Mouse (Mus musculus) urinary bladder, adult 18-20 months (tissue): ENCODE data around the gene Ropn1.
"Not testable (repeated sequence)": the region's sequence is repeated elsewhere in the genome, so short reads cannot be mapped to it uniquely, and the experiment has no call there.

ENCODE experiments used
- DNase-seq, 2 experiments: peaks; one replicate each; pipeline ENCODE4 v3.0.0; 2022; ENCODE audit warnings: low spot score in 2 of 2, mixed read lengths in 2 of 2

Ropn1 gene

GRCm38 (mm10) chr16:34690334-34691144, 40.8 kb downstream of the Ropn1 start, which contains the start of gene Ccdc14:
Gene Ccdc14 (plus strand): TSS chr16:34690616.
- peak; percentile 74 to 85 for DNase-seq

- no peak for DNase-seq
Observed at GRCm38 (mm10) chr16:34691156-34691555, 41.4 kb downstream of the Ropn1 start.

- DNase-seq = no peak
Observed at GRCm38 (mm10) chr16:34694477-34694876, 44.8 kb downstream of the Ropn1 start.

GRCm38 (mm10) chr16:34698721-34699120, 49.0 kb downstream of the Ropn1 start:
- not testable (repeated sequence) for DNase-seq

GRCm38 (mm10) chr16:34700165-34700827, 50.6 kb downstream of the Ropn1 start:
- peak; percentile 60 to 69 for DNase-seq

- DNase-seq = no peak
Observed at GRCm38 (mm10) chr16:34700828-34701216, 51.1 kb downstream of the Ropn1 start.

- no peak for DNase-seq
Observed at GRCm38 (mm10) chr16:34706019-34706418, 56.3 kb downstream of the Ropn1 start.

- DNase-seq = no peak
Observed at GRCm38 (mm10) chr16:34706487-34706946, 56.8 kb downstream of the Ropn1 start.

- no peak for DNase-seq
Observed at GRCm38 (mm10) chr16:34711481-34711880, 61.8 kb downstream of the Ropn1 start.

GRCm38 (mm10) chr16:34725156-34725555, 75.4 kb downstream of the Ropn1 start:
- DNase-seq = no peak
